Mouse (Mus musculus) embryonic facial prominence, embryonic 14.5 days (tissue): ENCODE data around the gene Uchl1. TPM values are rescaled to one million over a fixed set of nuclear protein-coding genes. Genes with fewer than 3 reads are reported as not detected.

Source experiments
- ATAC-seq: fragments of 200-750 bp; cut with Nextera tagmentation; 2 replicates; pipeline ENCODE4 v1.8.0; 2017; ENCODE audit warnings: low read depth, moderate number of reproducible peaks, moderate TSS enrichment
- DNase-seq: peaks from one replicate; pipeline ENCODE4 v3.0.0-alpha.2; 2015; ENCODE audit warnings: low spot score
- H3K27ac ChIP-seq: fragments of 300-500 bp; sonication (generic); replicated peaks from 2 replicates; pipeline ENCODE4 v1.5.1; 2014; ENCODE audit warnings: low read depth, mild to moderate bottlenecking, low read length, moderate library complexity
- H3K27me3 ChIP-seq: fragments of 300-500 bp; sonication (generic); replicated peaks from 2 replicates; pipeline ENCODE4 v1.6.1; 2014; ENCODE audit warnings: low read length; ENCODE audit not compliant: control insufficient read depth, insufficient read depth
- H3K36me3 ChIP-seq: fragments of 300-500 bp; sonication (generic); 2 replicates; pipeline ENCODE4 v1.6.1; 2014; ENCODE audit warnings: low read length, mixed read lengths; ENCODE audit not compliant: control insufficient read depth, insufficient read depth
- H3K4me1 ChIP-seq: fragments of 300-500 bp; sonication (generic); 2 replicates; pipeline ENCODE4 v1.6.1; 2014; ENCODE audit warnings: antibody characterized with exemption, low read length; ENCODE audit not compliant: control insufficient read depth, insufficient read depth
- H3K4me2 ChIP-seq: fragments of 300-500 bp; sonication (generic); 2 replicates; pipeline ENCODE4 v1.6.1; 2014; ENCODE audit warnings: low read depth, mild to moderate bottlenecking, low read length, moderate library complexity, mixed read lengths
- H3K4me3 ChIP-seq: fragments of 300-500 bp; sonication (generic); 2 replicates; pipeline ENCODE4 v1.5.1; 2014; ENCODE audit warnings: low read depth, mild to moderate bottlenecking, low read length
- H3K9ac ChIP-seq: fragments of 300-500 bp; sonication (generic); 2 replicates; pipeline ENCODE4 v1.6.1; 2014; ENCODE audit warnings: low read depth, mild to moderate bottlenecking, low read length, moderate library complexity, mixed read lengths
- H3K9me3 ChIP-seq: fragments of 300-500 bp; sonication (generic); 2 replicates; pipeline ENCODE4 v1.6.1; 2016; ENCODE audit warnings: low read length; ENCODE audit not compliant: control insufficient read depth
- WGBS: fragments of 180-500 bp; shearing (Covaris S2); extraction: QIAGEN DNeasy Blood & Tissue Kit; methylation state at CpG from one replicate; pipeline ENCODE4 v1.1.7; 2014; 5-methylcytosine and 5-hydroxymethylcytosine counted together
- polyA plus RNA-seq: library from polyadenylated mRNA; unstranded; fragments of >200 nt; fragmentation: Nextera tagmentation; extraction: Ambion mirVana; gene quantifications from 2 replicates; pipeline ENCODE4 v1.2.1, GENCODE M21; 2014

The Uchl1 gene
- polyA plus RNA-seq, 1 experiment from 2014 or later: 142 TPM

DNA sequence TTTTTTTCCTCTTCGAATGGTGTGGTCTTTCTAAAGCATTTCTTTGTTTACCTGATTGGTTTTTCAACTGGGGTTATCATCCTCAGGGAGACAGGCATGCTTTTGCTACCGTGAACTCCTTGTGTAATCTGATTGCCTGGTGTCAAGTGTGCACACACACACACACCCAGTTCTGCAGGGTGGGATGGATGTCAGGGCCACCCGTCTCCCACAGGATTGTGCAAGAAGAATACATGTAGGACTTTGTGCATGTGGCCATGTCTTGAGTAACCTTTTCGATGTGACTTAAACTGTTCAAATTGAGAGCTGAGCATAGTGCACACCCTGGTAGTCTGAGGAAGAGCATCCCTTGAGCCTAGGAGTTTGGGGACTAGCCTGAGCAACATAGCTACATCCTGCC is 17.3 kb downstream of the Uchl1 start:
- H3K4me1 ChIP-seq: no peaks in the 10 kb centered on the region
- ATAC-seq (no peak), DNase-seq (no peak)
- H3K4me3 ChIP-seq: no peak overlapping the region
- no peak overlapping the region for H3K4me2 ChIP-seq
- no peak overlapping the region for H3K9ac ChIP-seq
- H3K9me3 ChIP-seq: no peaks in the 10 kb centered on the region
- 76% methylated on average over 4 of the region's 4 CpGs for WGBS
- no peaks in the 10 kb centered on the region for H3K27me3 ChIP-seq
- no peaks in the 10 kb centered on the region for H3K36me3 ChIP-seq
- H3K27ac ChIP-seq: no peak overlapping the region

DNA sequence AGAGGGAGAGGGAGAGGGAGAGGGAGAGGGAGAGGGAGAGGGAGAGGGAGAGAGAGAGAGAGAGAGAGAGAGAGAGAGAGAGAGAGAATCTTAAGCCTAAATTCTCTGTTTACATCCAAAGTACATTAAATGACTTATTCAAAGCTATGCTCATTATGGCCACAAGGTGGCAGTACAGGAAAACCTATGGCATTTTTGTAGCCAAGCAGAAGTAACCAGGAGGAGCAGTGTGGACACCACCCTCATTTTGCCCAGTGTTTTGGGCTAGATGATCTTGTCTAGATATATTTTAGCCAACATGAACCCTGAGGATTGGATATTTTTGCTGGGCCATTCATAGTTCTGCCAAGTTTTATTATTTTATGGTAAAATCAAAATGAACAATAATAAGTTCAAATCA is 21.2 kb downstream of the Uchl1 start:
- DNase-seq: peak; percentile 81
- Histone ChIP-seq H3K4me1 (no peaks in the 10 kb centered on the region), H3K27me3 (no peaks in the 10 kb centered on the region), H3K9me3 (no peaks in the 10 kb centered on the region), H3K4me3 (no peak overlapping the region), H3K9ac (no peak overlapping the region), H3K27ac (no peak overlapping the region), H3K36me3 (no peaks in the 10 kb centered on the region), H3K4me2 (no peak overlapping the region)
- ATAC-seq: no peak

DNA sequence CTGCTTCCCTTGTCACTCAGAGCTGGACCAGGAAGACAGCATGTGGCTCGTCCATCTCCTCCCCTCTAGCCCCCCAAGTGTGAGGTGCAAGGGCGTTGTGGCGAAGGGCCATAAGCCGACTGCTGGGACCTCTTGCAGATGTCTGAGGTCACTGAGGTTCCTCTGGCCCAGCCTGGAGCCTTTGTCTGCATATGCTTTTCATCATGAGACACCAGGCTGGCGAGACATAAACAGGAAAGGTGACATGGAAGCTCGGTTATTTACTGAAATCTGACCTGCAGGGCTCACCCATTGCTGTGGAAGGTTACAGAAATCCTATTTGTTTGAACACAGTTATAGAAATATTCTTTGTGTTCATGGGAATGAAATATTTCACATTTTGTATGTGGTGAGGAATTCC is 24.0 kb downstream of the Uchl1 start:
- DNase-seq: peak; percentile 23
- Histone ChIP-seq H3K4me3 (no peak overlapping the region), H3K4me2 (no peak overlapping the region), H3K9ac (no peak overlapping the region), H3K4me1 (no peaks in the 10 kb centered on the region), H3K36me3 (no peaks in the 10 kb centered on the region), H3K27me3 (no peaks in the 10 kb centered on the region), H3K9me3 (no peaks in the 10 kb centered on the region), H3K27ac (no peak overlapping the region)
- no peak for ATAC-seq
- 47% methylated on average over 6 of the region's 6 CpGs for WGBS

DNA sequence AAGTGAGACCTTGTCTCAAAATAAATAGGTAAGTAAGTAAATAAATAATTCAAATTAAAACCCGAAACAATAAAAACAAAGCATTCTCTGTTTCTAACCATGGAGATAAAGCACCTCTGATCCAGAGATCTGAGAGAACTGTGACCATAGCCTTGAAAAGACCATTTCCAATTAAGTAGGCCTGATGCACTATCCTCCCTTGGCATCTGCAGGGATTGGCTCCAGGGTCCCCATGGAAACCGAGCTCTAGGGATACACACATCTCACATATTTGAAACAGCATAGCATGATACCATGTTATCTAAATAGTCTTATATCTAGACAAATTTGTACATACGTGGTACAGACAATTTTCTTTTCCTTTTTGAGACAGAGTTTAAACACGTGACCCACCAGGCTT is 26.1 kb downstream of the Uchl1 start:
- no peaks in the 10 kb centered on the region for H3K27me3 ChIP-seq
- no peak overlapping the region for H3K27ac ChIP-seq
- 88% methylated on average over 4 of the region's 4 CpGs for WGBS
- no peak for DNase-seq
- H3K36me3 ChIP-seq: no peaks in the 10 kb centered on the region
- H3K4me3 ChIP-seq: no peak overlapping the region
- no peak overlapping the region for H3K9ac ChIP-seq
- no peaks in the 10 kb centered on the region for H3K4me1 ChIP-seq
- ATAC-seq: no peak
- no peak overlapping the region for H3K4me2 ChIP-seq
- H3K9me3 ChIP-seq: no peaks in the 10 kb centered on the region

DNA sequence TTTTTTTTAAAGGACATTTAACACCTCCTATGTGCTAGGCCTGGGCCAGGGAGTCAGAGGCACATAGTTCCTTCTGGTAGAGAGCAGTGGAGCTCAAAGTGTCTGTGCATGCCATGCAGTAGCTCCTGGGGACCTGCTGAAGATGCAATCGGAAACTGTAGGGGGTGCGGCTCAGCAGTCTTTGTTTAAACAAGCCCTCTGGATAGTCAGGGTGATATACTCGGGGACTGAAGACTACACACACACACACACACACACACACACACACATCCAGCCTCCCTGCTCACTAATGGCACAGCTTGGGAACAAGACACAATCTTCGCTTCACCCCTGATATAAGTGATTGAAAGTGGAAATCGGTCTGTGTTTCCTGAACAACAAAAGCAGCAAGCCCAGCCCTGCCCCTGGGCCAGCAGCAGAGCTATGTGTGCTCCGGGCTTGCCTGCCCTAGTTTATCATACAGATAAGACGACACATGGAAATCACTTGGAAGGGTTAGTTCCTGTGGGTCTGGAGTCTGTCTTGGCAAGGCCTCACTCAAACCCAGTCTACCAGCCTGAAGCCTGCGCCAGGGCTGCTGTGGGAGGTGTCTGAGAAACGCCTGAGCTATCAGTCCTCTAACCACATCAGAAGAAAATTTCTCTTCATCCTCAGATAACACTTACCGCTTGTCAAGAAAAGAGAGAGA is 27.6 kb downstream of the Uchl1 start:
- ATAC-seq (no peak), DNase-seq (peak; percentile 23)
- Histone ChIP-seq H3K4me1 (no peaks in the 10 kb centered on the region), H3K4me3 (no peak overlapping the region), H3K9ac (no peak overlapping the region), H3K9me3 (no peaks in the 10 kb centered on the region), H3K27ac (no peak overlapping the region), H3K4me2 (no peak overlapping the region), H3K36me3 (no peaks in the 10 kb centered on the region), H3K27me3 (no peaks in the 10 kb centered on the region)
- WGBS: 36% methylated on average over 10 of the region's 10 CpGs

DNA sequence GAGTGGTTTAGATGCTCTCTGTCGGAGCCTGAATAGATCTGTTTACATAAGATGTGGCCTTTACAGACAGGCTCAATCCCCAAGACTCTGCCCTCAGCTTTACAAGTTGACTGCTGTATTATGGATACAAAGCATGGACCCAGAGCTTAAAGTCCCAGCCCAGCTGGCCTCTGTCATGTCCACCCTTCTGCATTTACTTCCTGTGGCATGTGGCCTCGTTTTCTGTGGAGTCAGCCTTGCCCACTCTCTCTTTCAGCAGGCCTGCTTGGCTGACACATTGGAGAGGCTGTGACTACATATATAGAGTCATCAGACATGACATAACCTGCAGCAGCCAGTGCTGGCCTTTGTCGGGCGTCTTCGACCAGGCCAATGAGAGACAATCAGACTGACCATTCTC is 32.0 kb downstream of the Uchl1 start:
- Histone ChIP-seq H3K27ac (no peak overlapping the region), H3K9me3 (no peaks in the 10 kb centered on the region), H3K4me3 (no peak overlapping the region), H3K36me3 (no peaks in the 10 kb centered on the region), H3K4me2 (no peak overlapping the region), H3K4me1 (no peaks in the 10 kb centered on the region), H3K27me3 (no peaks in the 10 kb centered on the region), H3K9ac (no peak overlapping the region)
- no peak for ATAC-seq
- WGBS: 80% methylated on average over 5 of the region's 5 CpGs
- DNase-seq: no peak

DNA sequence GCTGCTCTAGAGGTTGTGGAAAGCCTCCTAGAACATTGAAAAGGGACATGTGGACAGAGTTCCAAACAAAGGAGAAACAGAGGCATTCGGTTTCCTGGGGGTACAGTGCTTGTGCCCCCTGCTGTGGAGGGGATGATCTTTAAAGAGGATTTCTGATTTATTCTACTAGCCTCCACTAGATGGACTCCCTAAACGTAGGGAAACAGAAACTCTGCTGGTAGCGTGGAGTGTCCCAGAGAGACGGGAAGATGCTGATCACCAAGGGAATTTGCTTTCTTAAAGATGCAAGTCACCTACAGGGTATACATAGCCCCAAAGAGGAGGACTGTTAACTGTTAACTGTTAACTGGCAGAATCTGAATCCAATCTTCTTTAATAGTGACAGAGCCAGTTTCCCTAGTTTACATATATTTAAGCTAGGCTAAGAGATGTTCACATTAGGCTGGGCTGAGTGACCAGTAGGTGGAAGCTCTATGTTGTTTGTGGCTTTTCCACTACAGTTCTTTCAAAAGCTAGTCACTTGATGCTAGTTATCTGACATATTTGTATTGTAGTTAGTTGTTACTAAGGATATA is 34.6 kb downstream of the Uchl1 start:
- Histone ChIP-seq H3K4me3 (no peak overlapping the region), H3K9ac (no peak overlapping the region), H3K36me3 (no peaks in the 10 kb centered on the region), H3K27me3 (no peaks in the 10 kb centered on the region), H3K4me1 (no peaks in the 10 kb centered on the region), H3K27ac (no peak overlapping the region), H3K9me3 (no peaks in the 10 kb centered on the region), H3K4me2 (no peak overlapping the region)
- no peak for ATAC-seq
- 11% methylated on average over 4 of the region's 4 CpGs for WGBS
- DNase-seq: peak; percentile 63

DNA sequence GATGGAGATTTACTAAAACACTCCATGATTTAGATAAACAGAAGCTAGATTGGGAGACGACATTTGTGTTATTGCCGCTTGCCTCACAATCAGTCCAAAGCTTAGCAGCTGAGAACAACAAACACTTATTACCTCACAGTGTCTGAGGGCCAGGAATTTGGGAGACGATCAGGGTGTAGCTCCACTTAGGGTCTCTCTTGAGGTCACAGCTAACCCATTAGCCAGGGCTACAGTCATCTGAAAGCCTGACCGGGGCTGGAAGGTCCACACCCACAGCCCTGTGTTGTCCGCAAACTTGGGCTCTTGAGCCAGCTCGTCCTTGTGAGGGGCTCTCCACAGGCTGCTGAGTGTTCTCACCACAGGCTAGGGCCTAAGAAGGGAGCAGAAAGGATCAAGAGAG is 36.9 kb downstream of the Uchl1 start:
- no peaks in the 10 kb centered on the region for H3K36me3 ChIP-seq
- no peak for DNase-seq
- 69% methylated on average over 5 of the region's 6 CpGs for WGBS
- H3K4me1 ChIP-seq: no peaks in the 10 kb centered on the region
- ATAC-seq: no peak
- no peaks in the 10 kb centered on the region for H3K9me3 ChIP-seq
- H3K9ac ChIP-seq: no peak overlapping the region
- no peak overlapping the region for H3K4me3 ChIP-seq
- no peaks in the 10 kb centered on the region for H3K27me3 ChIP-seq
- H3K27ac ChIP-seq: no peak overlapping the region
- H3K4me2 ChIP-seq: no peak overlapping the region

DNA sequence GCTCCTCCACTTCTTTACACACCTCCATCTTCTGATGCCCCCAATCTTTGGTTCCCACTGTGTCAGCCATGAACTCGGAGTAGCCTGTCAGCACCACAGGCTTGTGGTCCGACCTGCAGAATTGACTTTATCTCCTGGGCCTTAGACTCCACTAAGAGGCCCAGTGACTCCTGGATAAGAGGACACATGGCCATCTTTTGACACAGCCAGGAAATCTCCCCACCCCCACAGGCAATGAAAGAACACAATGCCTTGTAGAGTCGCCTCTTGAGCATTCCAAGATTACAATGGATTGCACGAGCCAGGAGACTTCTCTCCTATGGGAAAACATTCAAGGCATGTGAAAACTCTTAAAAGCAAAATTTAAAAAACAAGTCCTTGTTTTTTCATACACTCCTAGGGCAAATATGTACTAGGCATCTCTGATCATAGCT is 39.6 kb downstream of the Uchl1 start:
- ATAC-seq: no peak
- Histone ChIP-seq H3K27ac (no peak overlapping the region), H3K4me2 (no peak overlapping the region), H3K4me1 (peaks cover 5% of the 10 kb centered on the region; the same call in 1 of the 2 replicates), H3K27me3 (no peaks in the 10 kb centered on the region), H3K9ac (no peak overlapping the region), H3K36me3 (no peaks in the 10 kb centered on the region), H3K9me3 (no peaks in the 10 kb centered on the region), H3K4me3 (no peak overlapping the region)
- no peak for DNase-seq
- WGBS: 57% methylated on average over 4 of the region's 4 CpGs
